Mouse (Mus musculus): ENCODE measurements around the gene Tnfrsf11a.
"Not testable (repeated sequence)": the region's sequence is repeated elsewhere in the genome, so short reads cannot be mapped to it uniquely, and the experiment has no call there.

Gene Tnfrsf11a

GRCm38 (mm10) chr1:105785146-105785545 lies 4.6 kb downstream of the Tnfrsf11a start:
- DNase-seq (ENCODE audit: low read depth, low spot score): no peak

DNA sequence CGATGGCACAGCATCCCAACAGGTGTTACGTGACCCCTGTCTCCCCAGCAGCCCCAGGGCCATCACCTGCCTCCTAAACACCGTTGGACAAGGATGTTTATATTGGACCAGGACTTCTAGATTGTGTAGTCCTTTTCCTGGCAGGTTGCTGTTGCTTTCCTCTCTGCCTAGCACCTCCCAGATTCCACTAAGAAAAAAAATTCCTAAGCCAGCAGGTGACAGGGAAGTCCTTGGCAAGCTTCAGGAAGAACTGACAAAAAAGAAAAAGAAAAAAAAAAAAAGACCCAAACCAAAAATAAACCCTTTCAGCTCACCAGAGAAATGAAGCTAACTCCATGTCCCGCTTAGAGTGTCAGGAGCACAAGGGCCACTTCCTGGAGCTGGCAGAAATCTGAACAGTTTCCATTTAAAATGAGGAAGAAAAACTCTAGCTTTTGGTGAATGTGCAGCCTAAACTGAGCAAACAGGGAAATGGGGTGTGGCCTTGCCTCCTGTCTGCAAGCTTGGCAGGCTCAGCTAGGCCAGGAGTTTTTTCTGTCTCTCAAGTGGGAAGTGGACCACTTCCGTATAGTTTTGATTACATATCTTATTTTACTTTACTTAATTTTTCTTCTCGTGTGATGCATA lies 6.3 kb downstream of the Tnfrsf11a start:
- no peak for DNase-seq (ENCODE audit: low read depth, low spot score)

- no peak for DNase-seq (ENCODE audit: low read depth, low spot score)
Measured at GRCm38 (mm10) chr1:105790103-105790502, 9.6 kb downstream of the Tnfrsf11a start.

- no peak for DNase-seq (ENCODE audit: low read depth, low spot score)
Measured at GRCm38 (mm10) chr1:105794670-105795069, 14.2 kb downstream of the Tnfrsf11a start.

GRCm38 (mm10) chr1:105795705-105796104 lies 15.2 kb downstream of the Tnfrsf11a start:
- no peak for DNase-seq (ENCODE audit: low read depth, low spot score)

- DNase-seq (ENCODE audit: low read depth, low spot score): no peak
Measured at GRCm38 (mm10) chr1:105800570-105800969, 20.1 kb downstream of the Tnfrsf11a start.

- no peak for DNase-seq (ENCODE audit: low read depth, low spot score)
Measured at GRCm38 (mm10) chr1:105801252-105801651, 20.7 kb downstream of the Tnfrsf11a start.

- DNase-seq (ENCODE audit: low read depth, low spot score): no peak
Measured at GRCm38 (mm10) chr1:105802941-105803340, 22.4 kb downstream of the Tnfrsf11a start.

DNA sequence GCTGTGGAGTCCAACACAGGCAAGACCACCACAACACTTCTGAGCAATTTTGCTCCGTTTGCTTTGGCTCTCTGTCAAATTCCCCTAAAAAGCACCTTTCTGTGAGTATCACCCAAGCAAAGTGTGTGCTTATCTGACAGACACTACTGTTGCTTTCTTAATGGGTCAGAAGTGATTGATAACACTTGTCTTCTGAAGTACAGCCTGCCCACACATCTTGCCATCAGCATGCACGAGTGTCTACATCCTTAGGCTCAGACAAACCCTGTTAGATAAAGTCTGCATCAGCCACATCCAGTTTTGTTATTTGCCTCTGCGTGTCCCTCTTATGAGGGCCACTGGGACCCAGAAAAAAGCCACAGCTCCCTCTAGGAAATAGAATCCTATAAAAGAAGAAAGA lies 23.8 kb downstream of the Tnfrsf11a start:
- DNase-seq (ENCODE audit: low read depth, low spot score): no peak

DNA sequence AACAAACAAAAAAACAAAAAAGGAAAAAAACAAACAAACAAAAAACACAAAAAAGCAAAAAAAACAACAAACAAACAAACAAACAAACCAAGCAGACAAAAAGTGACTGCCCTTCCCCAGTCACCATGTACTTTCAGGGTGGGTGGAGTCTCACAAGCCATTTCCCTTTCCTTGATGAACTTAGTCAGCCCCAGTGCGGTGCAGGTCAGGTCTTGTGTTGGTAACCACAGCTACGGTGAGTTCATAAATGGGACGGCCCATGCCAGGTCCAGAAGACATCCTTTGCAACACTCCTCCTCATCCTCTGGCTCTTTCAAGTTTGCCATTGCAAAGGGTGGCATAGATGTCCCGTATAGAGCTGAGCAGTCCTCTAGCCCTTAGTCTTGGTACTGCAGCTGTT lies 25.0 kb downstream of the Tnfrsf11a start:
- DNase-seq (ENCODE audit: low read depth, low spot score): no peak

- no peak for DNase-seq (ENCODE audit: low read depth, low spot score)
Measured at GRCm38 (mm10) chr1:105807028-105807722, 26.7 kb downstream of the Tnfrsf11a start.

- not testable (repeated sequence) for DNase-seq (ENCODE audit: low read depth, low spot score)
Measured at GRCm38 (mm10) chr1:105812027-105812426, 31.5 kb downstream of the Tnfrsf11a start.

DNA sequence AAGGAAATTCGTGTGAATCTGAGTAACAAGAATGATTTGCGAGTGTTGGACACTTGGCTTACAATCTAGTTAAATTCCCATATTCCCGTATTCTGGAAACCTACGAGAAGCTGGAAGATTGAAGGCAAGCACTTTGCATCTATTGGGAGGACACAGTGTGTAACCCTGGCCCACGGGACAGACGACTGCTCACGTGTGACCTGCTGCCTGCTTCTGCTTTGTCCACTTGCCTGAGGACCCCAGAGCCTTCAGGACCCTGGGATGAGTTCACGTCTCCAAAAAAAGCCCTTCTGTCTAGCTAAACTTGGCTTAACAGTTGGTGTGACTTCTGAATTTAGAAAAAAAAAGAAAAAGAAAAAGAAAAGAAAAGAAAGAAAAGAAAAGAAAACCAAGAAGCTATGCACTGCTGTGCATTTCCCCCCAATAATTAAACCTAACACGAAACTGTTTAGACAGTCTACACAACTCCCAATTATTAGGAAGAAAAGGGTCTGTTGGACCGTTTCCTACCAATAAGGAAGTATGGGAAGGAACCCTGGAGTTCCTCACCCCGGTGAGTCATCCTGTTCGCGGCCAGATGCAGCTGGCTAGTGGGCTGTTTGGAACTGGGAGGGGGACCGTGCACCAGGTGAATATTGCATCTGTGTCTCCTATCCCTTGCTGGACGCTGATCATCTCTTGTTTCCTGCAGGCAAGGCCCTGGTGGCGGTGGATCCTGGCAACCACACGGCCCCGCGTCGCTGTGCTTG lies 32.6 kb downstream of the Tnfrsf11a start:
- peak; percentile 34 for DNase-seq (ENCODE audit: low read depth, low spot score)

DNA sequence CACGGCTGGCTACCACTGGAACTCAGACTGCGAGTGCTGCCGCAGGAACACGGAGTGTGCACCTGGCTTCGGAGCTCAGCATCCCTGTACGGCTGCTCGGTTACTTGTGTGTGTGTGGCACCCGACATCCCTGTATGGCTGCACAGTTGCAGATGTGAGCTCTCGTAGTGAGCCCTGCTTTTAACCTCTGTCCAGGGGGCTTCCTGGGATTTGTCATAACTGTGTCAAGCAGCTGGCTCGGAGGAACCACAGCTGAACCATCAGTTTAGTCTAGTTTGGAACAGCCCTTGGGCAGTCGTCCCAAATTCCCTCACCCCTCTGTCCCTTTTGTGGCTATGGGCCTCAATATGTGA lies 33.2 kb downstream of the Tnfrsf11a start:
- DNase-seq (ENCODE audit: low read depth, low spot score): no peak

- no peak for DNase-seq (ENCODE audit: low read depth, low spot score)
Measured at GRCm38 (mm10) chr1:105814402-105815270, 34.1 kb downstream of the Tnfrsf11a start.

DNA sequence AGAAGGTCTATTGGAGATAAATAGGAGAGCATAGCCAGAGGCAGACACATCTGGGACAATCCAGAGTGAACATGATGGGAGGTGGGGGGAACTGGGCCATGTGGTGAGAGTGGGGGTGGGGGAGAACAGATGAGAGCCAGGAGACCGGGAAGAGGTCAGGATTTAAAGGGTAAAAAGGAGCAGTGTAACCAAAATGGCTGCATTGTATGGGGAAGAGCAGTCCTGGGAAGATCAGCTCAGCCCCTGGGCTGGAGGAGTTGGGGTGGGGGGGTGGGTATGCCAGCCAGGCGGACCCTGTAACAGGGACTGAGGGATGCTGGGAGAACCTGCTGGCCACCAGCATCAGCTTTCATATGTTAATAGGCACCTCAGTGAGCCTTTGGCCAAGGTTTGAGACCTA lies 34.8 kb downstream of the Tnfrsf11a start:
- DNase-seq (ENCODE audit: low read depth, low spot score): no peak

DNA sequence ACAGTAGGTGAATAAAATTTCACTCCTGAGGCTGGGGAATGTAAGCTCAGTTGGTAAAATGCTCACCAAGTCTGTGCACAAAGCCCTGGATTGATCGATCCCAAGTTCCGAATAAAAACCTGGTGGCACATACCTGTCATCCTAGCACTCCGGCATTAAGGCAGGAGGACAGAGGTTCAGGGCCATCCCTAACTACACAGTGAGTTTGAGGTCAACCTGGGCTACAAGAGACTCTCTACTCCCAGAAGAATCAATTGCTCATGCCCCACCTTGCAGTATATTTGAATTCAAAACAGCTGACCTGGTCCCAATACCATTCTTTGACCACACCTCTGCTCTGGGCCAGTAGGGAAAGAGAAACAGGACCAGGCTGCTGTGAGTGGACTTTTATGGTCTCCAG lies 35.2 kb downstream of the Tnfrsf11a start:
- no peak for DNase-seq (ENCODE audit: low read depth, low spot score)

DNA sequence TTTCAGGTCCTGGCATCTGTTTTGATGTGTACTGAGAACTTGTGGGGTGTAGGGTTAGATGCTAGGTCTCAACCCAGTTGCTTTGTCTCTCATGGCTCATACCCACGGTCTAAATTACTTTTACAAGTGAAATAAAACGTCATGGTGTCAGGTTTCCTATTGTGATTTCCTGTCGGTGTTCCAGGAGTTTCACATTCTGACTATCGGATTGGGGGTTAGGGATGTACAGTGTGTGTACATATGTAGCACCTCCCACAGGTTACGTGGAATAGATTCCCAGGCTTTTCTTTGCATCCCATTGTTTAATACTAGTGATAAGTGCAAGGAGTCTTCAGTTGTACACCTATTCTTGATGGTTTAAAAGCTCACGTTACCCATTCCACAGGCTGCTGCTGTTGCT lies 38.5 kb downstream of the Tnfrsf11a start:
- no peak for DNase-seq (ENCODE audit: low read depth, low spot score)

DNA sequence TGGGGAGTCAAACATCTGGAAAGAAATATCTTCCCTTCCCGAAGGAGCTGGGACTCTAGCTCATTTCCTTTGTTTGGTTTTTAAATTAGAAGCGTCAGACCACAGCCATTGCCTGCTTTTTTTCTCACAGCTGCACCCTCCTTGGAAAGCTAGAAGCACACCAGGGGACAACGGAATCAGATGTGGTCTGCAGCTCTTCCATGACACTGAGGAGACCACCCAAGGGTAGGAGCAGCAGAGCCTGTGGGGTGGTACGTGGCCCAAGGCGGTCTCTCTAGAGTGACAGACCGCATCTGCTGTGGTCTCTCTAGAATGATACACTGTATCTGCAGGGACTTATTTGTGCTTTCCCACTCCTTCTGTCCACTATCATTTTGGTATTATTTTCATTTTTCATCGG lies 39.2 kb downstream of the Tnfrsf11a start:
- no peak for DNase-seq (ENCODE audit: low read depth, low spot score)

GRCm38 (mm10) chr1:105824356-105824755 lies 43.8 kb downstream of the Tnfrsf11a start:
- no peak for DNase-seq (ENCODE audit: low read depth, low spot score)

- DNase-seq (ENCODE audit: low read depth, low spot score): no peak
Measured at GRCm38 (mm10) chr1:105824980-105825379, 44.5 kb downstream of the Tnfrsf11a start.

DNA sequence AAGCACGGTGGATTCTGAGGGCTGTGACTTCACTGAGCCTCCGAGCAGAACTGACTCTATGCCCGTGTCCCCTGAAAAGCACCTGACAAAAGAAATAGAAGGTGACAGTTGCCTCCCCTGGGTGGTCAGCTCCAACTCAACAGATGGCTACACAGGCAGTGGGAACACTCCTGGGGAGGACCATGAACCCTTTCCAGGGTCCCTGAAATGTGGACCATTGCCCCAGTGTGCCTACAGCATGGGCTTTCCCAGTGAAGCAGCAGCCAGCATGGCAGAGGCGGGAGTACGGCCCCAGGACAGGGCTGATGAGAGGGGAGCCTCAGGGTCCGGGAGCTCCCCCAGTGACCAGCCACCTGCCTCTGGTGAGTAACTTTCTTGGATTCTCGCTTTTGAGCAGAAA lies 46.9 kb downstream of the Tnfrsf11a start:
- DNase-seq (ENCODE audit: low read depth, low spot score): no peak

Data from ZHBTc4 (cell line).